Mouse (Mus musculus) embryonic facial prominence, embryonic 11.5 days (tissue): ENCODE measurements around the gene Mrps27. TPM values are rescaled to one million over a fixed set of nuclear protein-coding genes. Genes with fewer than 3 reads are reported as not detected.

ENCODE experiments used
- ATAC-seq: fragments of 200-750 bp; cut with Nextera tagmentation; replicated peaks from 2 replicates; pipeline ENCODE4 v1.8.0; 2017; ENCODE audit warnings: low read depth; ENCODE audit not compliant: insufficient number of reproducible peaks, low FRiP score, low TSS enrichment
- DNase-seq: peaks from one replicate; pipeline ENCODE4 v3.0.0-alpha.2; 2015; ENCODE audit warnings: low spot score
- H3K27ac ChIP-seq: fragments of 300-500 bp; sonication (generic); replicated peaks from 2 replicates; pipeline ENCODE4 v1.5.1; 2014; ENCODE audit warnings: mild to moderate bottlenecking, low read depth, low read length, control low read depth
- H3K27me3 ChIP-seq: fragments of 300-500 bp; sonication (generic); 2 replicates; pipeline ENCODE4 v1.6.1; 2014; ENCODE audit warnings: mild to moderate bottlenecking, low read length, moderate library complexity, mixed read lengths; ENCODE audit not compliant: control insufficient read depth, insufficient read depth
- H3K36me3 ChIP-seq: fragments of 300-500 bp; sonication (generic); replicated peaks from 2 replicates; pipeline ENCODE4 v1.6.1; 2014; ENCODE audit warnings: low read depth, mild to moderate bottlenecking, low read length, moderate library complexity, mixed read lengths; ENCODE audit not compliant: control insufficient read depth, insufficient read depth
- H3K4me1 ChIP-seq: fragments of 300-500 bp; sonication (generic); 2 replicates; pipeline ENCODE4 v1.6.1; 2014; ENCODE audit warnings: low read length, mixed read lengths; ENCODE audit not compliant: control insufficient read depth, insufficient read depth
- H3K4me2 ChIP-seq: fragments of 300-500 bp; sonication (generic); 2 replicates; pipeline ENCODE4 v1.6.1; 2014; ENCODE audit warnings: low read depth, mild to moderate bottlenecking, control low read depth, low read length, moderate library complexity
- H3K4me3 ChIP-seq: fragments of 300-500 bp; sonication (generic); 2 replicates; pipeline ENCODE4 v1.5.1; 2014; ENCODE audit warnings: low read depth, low read length, control low read depth
- H3K9ac ChIP-seq: fragments of 300-500 bp; sonication (generic); replicated peaks from 2 replicates; pipeline ENCODE4 v1.6.1; 2014; ENCODE audit warnings: mild to moderate bottlenecking, control low read depth, low read length
- H3K9me3 ChIP-seq: fragments of 300-500 bp; sonication (generic); replicated peaks from 2 replicates; pipeline ENCODE4 v1.6.1; 2016; ENCODE audit warnings: mild to moderate bottlenecking, low read length, inconsistent platforms, mixed read lengths; ENCODE audit not compliant: control insufficient read depth
- WGBS: fragments of 180-500 bp; shearing (Covaris S2); extraction: QIAGEN DNeasy Blood & Tissue Kit; methylation state at CpG from one replicate; pipeline ENCODE4 v1.1.7; 2014; 5-methylcytosine and 5-hydroxymethylcytosine counted together
- polyA plus RNA-seq: library from polyadenylated mRNA; unstranded; fragments of >200 nt; fragmentation: Nextera tagmentation; extraction: Ambion mirVana; gene quantifications from 2 replicates; pipeline ENCODE4 v1.2.1, GENCODE M21; 2014

Gene Mrps27
- polyA plus RNA-seq, 1 experiment from 2014 or later, result 68.3 TPM

- Histone ChIP-seq H3K36me3 (no peaks in the 10 kb centered on the region; the same call in 1 of the 2 replicates), H3K9me3 (no peaks in the 10 kb centered on the region), H3K4me1 (peaks cover 5% of the 10 kb centered on the region; the same call in 1 of the 2 replicates), H3K27ac (no peak overlapping the region), H3K4me3 (no peak overlapping the region), H3K9ac (no peak overlapping the region), H3K27me3 (no peaks in the 10 kb centered on the region), H3K4me2 (no peak overlapping the region)
- ATAC-seq, result no peak
- no peak for DNase-seq
Measured at GRCm38 (mm10) chr13:99437051-99437450, 92.5 kb downstream of the Mrps27 start.

- no peaks in the 10 kb centered on the region for H3K9me3 ChIP-seq
- no peak for DNase-seq
- no peaks in the 10 kb centered on the region; the same call in 1 of the 2 replicates for H3K36me3 ChIP-seq
- no peak overlapping the region for H3K4me3 ChIP-seq
- H3K27ac ChIP-seq, result no peak overlapping the region
- ATAC-seq, result no peak
- H3K27me3 ChIP-seq, result no peaks in the 10 kb centered on the region
- H3K4me1 ChIP-seq, result peaks cover 7% of the 10 kb centered on the region; the same call in 1 of the 2 replicates
- no peak overlapping the region for H3K9ac ChIP-seq
- 92% methylated on average over 5 of the region's 5 CpGs for WGBS
- no peak overlapping the region for H3K4me2 ChIP-seq
Measured at GRCm38 (mm10) chr13:99439357-99439756, 94.8 kb downstream of the Mrps27 start.

- no peak overlapping the region for H3K27ac ChIP-seq
- DNase-seq (no peak), ATAC-seq (no peak)
- no peak overlapping the region for H3K4me2 ChIP-seq
- H3K27me3 ChIP-seq, result no peaks in the 10 kb centered on the region
- H3K36me3 ChIP-seq, result no peaks in the 10 kb centered on the region
- H3K9ac ChIP-seq, result no peak overlapping the region
- WGBS, result 94% methylated on average over 2 of the region's 2 CpGs
- no peak overlapping the region for H3K4me3 ChIP-seq
- H3K4me1 ChIP-seq, result peaks cover 7% of the 10 kb centered on the region; the same call in 1 of the 2 replicates
- no peaks in the 10 kb centered on the region for H3K9me3 ChIP-seq
Measured at GRCm38 (mm10) chr13:99440228-99440627, 95.6 kb downstream of the Mrps27 start.

- Histone ChIP-seq H3K4me3 (no peak overlapping the region), H3K9ac (no peak overlapping the region), H3K4me2 (no peak overlapping the region), H3K36me3 (no peaks in the 10 kb centered on the region), H3K4me1 (peaks cover 7% of the 10 kb centered on the region; the same call in 1 of the 2 replicates), H3K9me3 (no peaks in the 10 kb centered on the region), H3K27ac (peak overlapping the region; percentile 30; the same call in 1 of the 2 replicates), H3K27me3 (no peaks in the 10 kb centered on the region)
- DNase-seq (peak; percentile 73), ATAC-seq (no peak)
- WGBS, result 43% methylated on average over 18 of the region's 18 CpGs
Measured at GRCm38 (mm10) chr13:99441700-99442433, 97.3 kb downstream of the Mrps27 start.

GRCm38 (mm10) chr13:99442434-99443249, 98.1 kb downstream of the Mrps27 start:
- Histone ChIP-seq H3K27ac (peak overlapping the region; percentile 30; the same call in 1 of the 2 replicates), H3K36me3 (no peaks in the 10 kb centered on the region), H3K4me3 (no peak overlapping the region), H3K9me3 (no peaks in the 10 kb centered on the region), H3K9ac (no peak overlapping the region), H3K4me1 (peaks cover 7% of the 10 kb centered on the region; the same call in 1 of the 2 replicates), H3K27me3 (no peaks in the 10 kb centered on the region), H3K4me2 (0 out of 2 replicates have a peak overlapping the region, but pooled peaks have one; percentile 13)
- ATAC-seq (no peak), DNase-seq (no peak)
- 61% methylated on average over 12 of the region's 12 CpGs for WGBS

GRCm38 (mm10) chr13:99443484-99444175, 99.0 kb downstream of the Mrps27 start:
- no peak; the same call in 1 of the 2 replicates for ATAC-seq

GRCm38 (mm10) chr13:99444431-99444871, 99.9 kb downstream of the Mrps27 start:
- Histone ChIP-seq H3K4me1 (peaks cover 7% of the 10 kb centered on the region; the same call in 1 of the 2 replicates), H3K4me3 (no peak overlapping the region), H3K36me3 (no peaks in the 10 kb centered on the region), H3K27me3 (no peaks in the 10 kb centered on the region), H3K4me2 (no peak overlapping the region), H3K27ac (peak overlapping the region; percentile 31; the same call in 1 of the 2 replicates), H3K9me3 (no peaks in the 10 kb centered on the region), H3K9ac (no peak overlapping the region)
- ATAC-seq (peak; percentile 71), DNase-seq (peak; percentile 50)
- WGBS, result 11% methylated on average over 10 of the region's 10 CpGs

More at GRCm38 (mm10) chr13:99443484-99444175, 99.0 kb downstream of the Mrps27 start:
- Histone ChIP-seq H3K36me3 (no peaks in the 10 kb centered on the region), H3K27me3 (no peaks in the 10 kb centered on the region), H3K4me1 (peaks cover 7% of the 10 kb centered on the region; the same call in 1 of the 2 replicates), H3K4me3 (no peak overlapping the region), H3K9me3 (no peaks in the 10 kb centered on the region), H3K9ac (peak overlapping the region; percentile 15; the same call in 1 of the 2 replicates), H3K4me2 (no peak overlapping the region), H3K27ac (peak overlapping the region; percentile 31; the same call in 1 of the 2 replicates)
- WGBS, result 62% methylated on average over 7 of the region's 7 CpGs
- no peak for DNase-seq
